Mouse (Mus musculus): ENCODE measurements at regions not wholly inside any gene's neighbourhood (a gene's known extent, or its start where the extent isn't known, plus 50 kb on each side); places are given as distances from the start of the nearest gene placed in this dataset.
A peak's percentile ranks its signal among the peaks of the same experiment; 100 is the strongest.

GRCm38 (mm10) chr6:49893113-49893512, 70.6 kb downstream of the Npy start:
- DNase-seq (ENCODE audit: low spot score) = no peak

GRCm38 (mm10) chr6:49899146-49899545, 76.6 kb downstream of the Npy start:
- no peak for DNase-seq (ENCODE audit: low spot score)

- DNase-seq (ENCODE audit: low spot score) = no peak
Measured at GRCm38 (mm10) chr6:49901512-49901911, 79.0 kb downstream of the Npy start.

GRCm38 (mm10) chr6:49904001-49904400, 81.5 kb downstream of the Npy start:
- DNase-seq (ENCODE audit: low spot score) = peak; percentile 11

GRCm38 (mm10) chr6:49906456-49906855, 83.9 kb downstream of the Npy start:
- no peak for DNase-seq (ENCODE audit: low spot score)

GRCm38 (mm10) chr6:49919089-49919812, 96.7 kb downstream of the Npy start:
- DNase-seq (ENCODE audit: low spot score) = peak; percentile 30

- DNase-seq (ENCODE audit: low spot score) = no peak
Measured at GRCm38 (mm10) chr6:49919813-49920170, 97.3 kb downstream of the Npy start.

GRCm38 (mm10) chr6:49924296-49924695, 101.8 kb downstream of the Npy start:
- DNase-seq (ENCODE audit: low spot score) = peak; percentile 7

GRCm38 (mm10) chr6:49928075-49928474, 105.6 kb downstream of the Npy start:
- DNase-seq (ENCODE audit: low spot score) = no peak

- no peak for DNase-seq (ENCODE audit: low spot score)
Measured at GRCm38 (mm10) chr6:49930104-49930503, 107.6 kb downstream of the Npy start.

GRCm38 (mm10) chr6:49943087-49943486, 120.6 kb downstream of the Npy start:
- DNase-seq (ENCODE audit: low spot score) = no peak

- no peak for DNase-seq (ENCODE audit: low spot score)
Measured at GRCm38 (mm10) chr6:49958891-49959290, 136.4 kb downstream of the Npy start.

- DNase-seq (ENCODE audit: low spot score) = no peak
Measured at GRCm38 (mm10) chr6:49961166-49961565, 138.7 kb downstream of the Npy start.

GRCm38 (mm10) chr6:49965944-49966545, 143.5 kb downstream of the Npy start:
- DNase-seq (ENCODE audit: low spot score) = no peak

- no peak for DNase-seq (ENCODE audit: low spot score)
Measured at GRCm38 (mm10) chr6:49966555-49966954, 143.5 kb upstream of the Mpp6 start.

GRCm38 (mm10) chr6:49973258-49973865, 136.7 kb upstream of the Mpp6 start:
- DNase-seq (ENCODE audit: low spot score) = no peak

GRCm38 (mm10) chr6:49977783-49978182, 132.3 kb upstream of the Mpp6 start:
- DNase-seq (ENCODE audit: low spot score) = peak; percentile 73

- DNase-seq (ENCODE audit: low spot score) = no peak
Measured at GRCm38 (mm10) chr6:49983740-49984139, 126.3 kb upstream of the Mpp6 start.

- no peak for DNase-seq (ENCODE audit: low spot score)
Measured at GRCm38 (mm10) chr6:49985127-49985526, 124.9 kb upstream of the Mpp6 start.

- no peak for DNase-seq (ENCODE audit: low spot score)
Measured at GRCm38 (mm10) chr6:49987141-49987540, 122.9 kb upstream of the Mpp6 start.

- DNase-seq (ENCODE audit: low spot score) = no peak
Measured at GRCm38 (mm10) chr6:49987541-49988210, 122.4 kb upstream of the Mpp6 start.

- DNase-seq (ENCODE audit: low spot score) = no peak
Measured at GRCm38 (mm10) chr6:49989585-49990521, 120.2 kb upstream of the Mpp6 start.
